Mouse (Mus musculus) bone marrow macrophage, adult 2 months (primary cell): Measurements from ENCODE around the gene Gnb2.

ENCODE experiments used
- CTCF ChIP-seq: IDR thresholded peaks from 2 replicates; pipeline ENCODE4 v1.5.1; 2012; ENCODE audit warnings: low read depth, mild to moderate bottlenecking, low read length, moderate library complexity
- POLR2A ChIP-seq: IDR thresholded peaks from 2 replicates; pipeline ENCODE4 v1.6.1; 2012; ENCODE audit warnings: mild to moderate bottlenecking, low read depth, low read length, borderline replicate concordance

GRCm38 (mm10) chr5:137513951-137514721 lies 19.2 kb downstream of the Gnb2 start:
- TF ChIP-seq POLR2A (no peak), CTCF (no peak)
